Mouse (Mus musculus): ENCODE results near the gene Fbxl13.

Gene Fbxl13

GRCm38 (mm10) chr5:21572764-21573416 lies 72.5 kb downstream of the Fbxl13 start:
- DNase-seq, result peak; percentile 23

- no peak for DNase-seq
Observed at GRCm38 (mm10) chr5:21567784-21568183, 77.7 kb downstream of the Fbxl13 start.

- DNase-seq, result peak; percentile 49
Observed at GRCm38 (mm10) chr5:21565392-21566065, 79.9 kb downstream of the Fbxl13 start.

- no peak for DNase-seq
Observed at GRCm38 (mm10) chr5:21563936-21564335, 81.5 kb downstream of the Fbxl13 start.

- no peak for DNase-seq
Observed at GRCm38 (mm10) chr5:21556502-21556901, 88.9 kb downstream of the Fbxl13 start.

DNA sequence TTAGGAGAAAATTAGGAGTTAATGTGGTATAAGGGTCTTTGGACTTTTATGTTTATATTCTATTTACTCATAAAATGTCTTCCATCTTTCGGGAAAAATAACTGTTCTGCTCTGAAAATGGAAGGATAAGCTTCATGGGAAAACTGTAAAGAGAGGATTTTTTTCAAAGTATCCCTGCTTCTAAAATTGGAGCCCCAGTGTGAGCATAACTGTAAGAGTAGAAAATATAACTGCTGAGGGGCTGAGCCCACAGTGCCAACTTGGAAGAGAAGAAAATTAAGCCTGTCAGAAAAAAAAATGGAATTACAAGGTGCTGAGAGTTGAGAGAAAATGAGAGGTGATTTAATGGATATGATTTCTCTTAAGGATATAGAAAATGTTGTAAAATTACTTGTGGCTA lies 90.7 kb downstream of the Fbxl13 start:
- DNase-seq, result no peak

DNA sequence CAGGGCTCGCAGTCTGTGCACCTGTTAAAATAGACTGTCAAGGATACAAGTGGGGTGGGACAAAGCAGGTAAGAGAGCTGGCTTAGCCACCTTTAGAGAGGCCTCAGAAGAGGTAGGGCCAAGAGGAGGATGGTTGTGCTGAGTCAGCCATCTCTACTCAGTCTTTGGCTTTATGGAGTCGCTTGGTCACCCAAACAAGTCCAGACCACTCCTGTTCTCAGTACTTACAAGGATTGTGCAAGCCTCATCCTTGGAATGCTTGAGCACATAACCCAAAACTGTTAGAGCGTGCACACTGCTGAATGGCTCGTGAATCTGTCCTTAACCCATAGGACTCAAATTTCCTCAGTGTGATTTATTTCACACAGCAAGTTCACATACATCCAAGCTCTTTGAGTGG lies 91.7 kb downstream of the Fbxl13 start:
- DNase-seq, result no peak

GRCm38 (mm10) chr5:21547005-21547404 lies 98.4 kb downstream of the Fbxl13 start:
- DNase-seq, result no peak

GRCm38 (mm10) chr5:21545786-21546185 lies 99.6 kb downstream of the Fbxl13 start:
- no peak for DNase-seq

- no peak for DNase-seq
Observed at GRCm38 (mm10) chr5:21545227-21545626, 100.2 kb downstream of the Fbxl13 start.

- no peak for DNase-seq
Observed at GRCm38 (mm10) chr5:21544821-21545220, 100.6 kb downstream of the Fbxl13 start.

DNA sequence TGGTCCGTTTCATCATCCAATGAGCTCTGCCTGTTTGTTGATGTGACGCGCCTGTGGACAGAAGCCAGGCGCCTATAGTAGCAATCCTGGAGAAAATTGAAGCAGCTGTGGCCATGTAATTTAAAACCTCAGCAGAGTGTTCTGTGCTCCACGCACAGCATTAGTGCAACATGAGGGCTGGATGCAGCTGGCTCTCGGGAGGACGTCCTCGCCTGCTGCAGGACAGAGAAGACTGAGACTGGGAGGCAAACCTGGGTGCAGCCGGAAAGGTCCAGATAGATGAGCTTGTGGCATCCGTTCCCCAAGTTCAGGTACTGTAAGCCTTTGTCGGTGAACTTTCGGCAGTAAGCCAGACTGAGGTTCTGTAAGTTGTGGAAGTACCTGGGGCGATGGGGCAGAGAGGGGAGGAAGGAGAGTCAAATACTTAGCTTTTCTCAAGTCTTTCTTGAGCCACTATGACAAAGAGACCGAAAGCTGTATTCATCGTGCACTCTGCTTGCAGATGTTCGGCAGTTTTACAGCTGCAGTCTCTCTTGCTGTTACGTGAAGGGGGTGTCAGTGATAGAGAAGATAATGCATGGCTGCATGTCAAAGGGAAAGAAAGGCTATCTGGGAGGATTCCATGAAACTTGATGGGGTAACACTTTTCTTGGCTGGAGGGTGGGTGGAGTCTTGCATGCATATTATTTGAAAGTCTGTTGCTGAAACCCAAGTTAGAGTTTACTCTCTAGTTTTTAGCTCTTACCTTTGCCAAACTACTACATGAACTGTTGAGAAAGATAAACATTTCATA lies 101.8 kb downstream of the Fbxl13 start, which contains the start of gene Lrrc17:
Lrrc17 (plus strand) TSS at position 151 of the 793 bp plus-strand sequence.
- DNase-seq, result no peak

- DNase-seq, result no peak
Observed at GRCm38 (mm10) chr5:21542226-21542625, 103.2 kb downstream of the Fbxl13 start.

DNA sequence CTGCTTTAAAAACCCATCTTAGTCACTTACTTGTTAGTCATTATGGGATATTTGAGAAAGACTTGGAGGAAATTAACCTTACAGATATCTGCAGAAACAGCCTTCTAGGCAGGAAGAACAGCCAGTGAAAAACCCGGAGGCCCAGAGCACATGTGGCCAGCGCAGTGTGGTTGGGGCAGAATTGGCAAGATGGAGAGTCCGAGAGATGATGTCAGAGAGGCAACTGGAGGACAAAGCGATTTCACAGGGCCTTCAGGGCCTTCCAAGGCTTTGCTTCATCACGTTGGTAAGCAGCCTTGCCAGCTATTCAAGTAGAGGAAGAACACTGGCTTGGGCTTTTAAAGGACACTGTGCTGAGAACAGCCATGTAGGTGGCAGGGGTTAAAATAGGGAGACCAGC lies 112.5 kb downstream of the Fbxl13 start:
- no peak for DNase-seq

DNA sequence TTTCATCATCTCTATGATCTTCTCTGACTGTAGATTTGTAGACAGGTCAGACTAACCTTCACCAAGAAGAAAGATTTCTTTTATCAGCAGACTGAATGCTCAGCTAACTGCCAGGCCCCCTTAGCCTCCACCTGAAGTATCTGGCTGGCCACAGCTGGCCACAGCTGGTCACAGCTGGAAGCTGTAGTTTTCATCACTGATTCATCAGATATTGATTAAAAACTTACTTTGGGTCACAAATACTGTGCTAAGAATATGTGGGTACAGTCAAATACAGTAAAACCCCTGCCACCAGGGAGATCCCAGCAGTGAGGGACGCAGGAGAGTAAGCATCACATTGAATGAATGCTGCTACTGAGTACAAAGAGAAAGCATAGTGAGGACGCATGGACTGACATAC lies 113.3 kb downstream of the Fbxl13 start:
- no peak for DNase-seq

DNA sequence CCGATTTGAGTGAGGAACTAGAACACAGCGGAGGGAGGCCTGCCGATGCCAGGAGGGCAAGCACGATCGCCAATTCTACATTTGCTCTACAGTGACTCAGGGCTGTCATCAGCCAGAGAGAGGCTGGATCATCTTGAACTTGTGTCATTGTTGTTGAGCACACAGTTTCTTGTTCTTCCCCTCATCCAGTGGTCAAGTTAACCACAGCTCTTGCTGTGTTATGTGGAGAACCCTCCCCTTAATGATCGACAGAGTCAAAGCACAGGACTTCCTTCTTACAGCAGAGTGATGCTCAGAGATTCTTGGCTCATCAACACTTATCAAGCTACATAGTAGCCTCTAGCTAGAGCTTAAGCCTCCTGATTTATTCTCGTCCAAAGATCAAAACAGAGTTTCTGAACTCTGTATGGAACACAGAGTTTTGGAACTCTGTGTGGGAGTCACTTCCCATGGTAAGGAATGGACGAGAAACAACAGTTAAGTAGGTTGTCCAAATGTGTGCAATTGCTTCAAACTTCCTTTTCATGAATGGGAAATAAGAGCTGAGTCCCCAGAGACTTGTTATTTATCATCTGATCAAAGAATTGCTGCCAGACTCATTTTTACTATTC lies 116.2 kb downstream of the Fbxl13 start:
- no peak for DNase-seq

DNA sequence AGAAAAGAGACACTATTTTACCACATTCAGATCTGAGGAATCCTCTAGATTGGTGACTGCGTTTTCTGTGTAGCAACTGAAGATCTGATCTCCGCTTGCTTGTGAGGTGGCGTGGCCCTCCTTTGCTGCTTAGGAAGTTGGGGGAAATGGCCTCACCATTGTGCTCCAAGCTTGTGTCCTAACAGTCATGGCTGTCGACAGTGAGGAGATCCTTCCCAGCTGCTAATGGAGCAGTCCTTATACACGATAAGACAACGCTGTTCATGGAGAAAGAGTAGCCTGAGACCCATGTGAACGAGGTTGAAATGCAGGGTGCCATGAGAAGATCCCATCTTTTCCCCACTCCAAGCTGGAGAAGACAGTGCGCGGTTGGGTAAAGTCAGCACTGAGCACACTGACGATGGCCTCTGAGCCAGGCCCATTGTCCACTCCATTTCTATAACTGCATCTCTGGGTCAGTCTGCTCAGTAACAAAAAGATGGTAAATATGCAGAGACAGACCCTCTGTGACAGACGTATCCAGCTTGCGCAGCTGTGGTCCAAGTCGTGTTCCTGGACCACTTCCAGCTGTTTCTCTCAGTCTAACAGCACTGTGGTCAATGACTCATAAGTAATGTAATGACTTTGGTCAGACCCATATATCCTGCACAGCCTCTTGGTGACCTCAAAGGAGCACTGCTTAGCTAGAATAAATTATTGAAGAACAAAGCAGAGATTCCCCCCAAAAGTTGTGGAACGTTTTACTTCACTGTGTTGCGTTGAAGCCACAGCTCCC lies 117.2 kb downstream of the Fbxl13 start:
- no peak for DNase-seq

DNA sequence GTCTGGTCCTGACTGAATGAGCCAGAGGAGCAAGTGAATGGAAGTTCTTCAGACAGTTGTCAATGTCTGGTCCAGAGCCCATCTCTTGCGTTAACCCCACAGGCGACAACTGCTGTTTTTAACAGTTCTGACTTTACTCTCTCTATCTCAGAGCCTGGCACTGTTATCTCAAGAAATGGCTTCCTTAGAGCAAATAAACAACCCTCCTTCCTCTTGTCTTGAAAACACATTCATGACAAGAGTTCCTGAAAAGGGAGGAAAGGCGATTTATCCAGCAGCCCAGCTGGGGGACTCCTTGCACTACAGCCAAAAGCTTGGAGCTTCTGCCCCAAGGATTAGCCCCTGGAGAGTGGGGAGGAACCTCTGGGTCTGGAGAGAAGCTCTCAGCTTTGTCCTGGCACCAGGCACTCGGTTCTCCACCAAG lies 117.9 kb downstream of the Fbxl13 start:
- DNase-seq, result no peak

GRCm38 (mm10) chr5:21526835-21527485 lies 118.5 kb downstream of the Fbxl13 start:
- DNase-seq, result no peak

DNA sequence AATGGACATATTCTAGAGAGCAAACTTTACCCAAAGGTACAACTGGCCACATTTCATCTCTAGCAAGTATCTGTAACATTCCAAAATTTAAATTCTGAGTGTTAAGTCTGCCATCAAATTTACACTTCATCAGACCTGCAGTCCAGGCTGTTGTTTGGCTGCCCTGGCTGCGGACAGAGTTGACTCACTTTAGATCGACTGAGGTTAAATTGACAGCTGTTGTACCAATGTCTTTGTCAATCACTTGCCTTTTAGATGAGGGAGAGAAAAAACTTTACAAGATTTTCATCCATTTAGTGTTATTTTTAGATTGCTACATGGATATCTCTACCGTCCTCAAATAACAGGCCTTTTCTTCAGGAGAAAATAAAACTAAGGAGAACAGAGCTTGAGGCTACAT lies 126.3 kb downstream of the Fbxl13 start:
- no peak for DNase-seq

DNA sequence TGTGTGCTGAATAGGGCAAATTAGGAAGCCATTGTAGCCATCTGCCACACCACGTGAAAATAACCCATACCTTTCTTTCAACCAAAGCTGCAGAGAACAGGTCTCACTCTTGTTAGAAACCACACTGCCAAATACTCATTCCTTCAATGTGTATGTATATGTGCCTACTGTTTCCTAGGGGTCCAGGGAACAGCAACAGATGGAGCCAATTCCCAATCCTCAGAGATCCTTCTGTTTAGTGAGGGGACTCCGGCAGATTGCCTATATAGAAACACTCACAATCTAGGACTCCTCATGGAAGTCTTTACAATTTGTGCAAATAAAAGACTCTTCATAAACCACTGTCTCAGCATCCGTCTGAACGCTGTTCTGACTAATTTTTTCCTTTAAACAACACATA lies 127.2 kb downstream of the Fbxl13 start:
- no peak for DNase-seq

DNA sequence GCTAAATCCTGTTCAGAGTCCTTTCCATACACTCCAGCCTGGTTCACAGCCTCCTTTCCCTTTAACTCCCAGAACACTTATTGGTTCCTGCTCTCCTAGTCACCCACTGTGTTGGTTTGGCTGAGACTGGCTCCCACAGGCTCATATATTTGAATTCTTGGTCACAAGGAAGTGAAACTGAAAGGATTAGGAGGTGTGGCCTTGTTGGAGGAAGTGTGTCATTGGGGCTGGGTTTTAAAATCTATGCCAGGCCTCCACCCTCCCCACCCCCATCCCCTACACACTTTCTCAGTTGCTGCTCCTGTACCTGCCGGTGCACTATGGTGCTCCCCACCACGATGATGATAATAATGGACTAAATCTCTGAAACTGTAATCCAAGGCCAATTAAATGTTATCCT lies 127.9 kb downstream of the Fbxl13 start:
- no peak for DNase-seq
